Mouse (Mus musculus) embryonic facial prominence, embryonic 14.5 days (tissue): ENCODE data around the gene D2hgdh. TPM values are rescaled to one million over a fixed set of nuclear protein-coding genes. Genes with fewer than 3 reads are reported as not detected.

Source experiments
- ATAC-seq: fragments of 200-750 bp; cut with Nextera tagmentation; 2 replicates; pipeline ENCODE4 v1.8.0; 2017; ENCODE audit warnings: low read depth, moderate number of reproducible peaks, moderate TSS enrichment
- DNase-seq: peaks from one replicate; pipeline ENCODE4 v3.0.0-alpha.2; 2015; ENCODE audit warnings: low spot score
- H3K27ac ChIP-seq: fragments of 300-500 bp; sonication (generic); replicated peaks from 2 replicates; pipeline ENCODE4 v1.5.1; 2014; ENCODE audit warnings: low read depth, mild to moderate bottlenecking, low read length, moderate library complexity
- H3K27me3 ChIP-seq: fragments of 300-500 bp; sonication (generic); replicated peaks from 2 replicates; pipeline ENCODE4 v1.6.1; 2014; ENCODE audit warnings: low read length; ENCODE audit not compliant: control insufficient read depth, insufficient read depth
- H3K36me3 ChIP-seq: fragments of 300-500 bp; sonication (generic); 2 replicates; pipeline ENCODE4 v1.6.1; 2014; ENCODE audit warnings: low read length, mixed read lengths; ENCODE audit not compliant: control insufficient read depth, insufficient read depth
- H3K4me1 ChIP-seq: fragments of 300-500 bp; sonication (generic); 2 replicates; pipeline ENCODE4 v1.6.1; 2014; ENCODE audit warnings: antibody characterized with exemption, low read length; ENCODE audit not compliant: control insufficient read depth, insufficient read depth
- H3K4me2 ChIP-seq: fragments of 300-500 bp; sonication (generic); 2 replicates; pipeline ENCODE4 v1.6.1; 2014; ENCODE audit warnings: low read depth, mild to moderate bottlenecking, low read length, moderate library complexity, mixed read lengths
- H3K4me3 ChIP-seq: fragments of 300-500 bp; sonication (generic); 2 replicates; pipeline ENCODE4 v1.5.1; 2014; ENCODE audit warnings: low read depth, mild to moderate bottlenecking, low read length
- H3K9ac ChIP-seq: fragments of 300-500 bp; sonication (generic); 2 replicates; pipeline ENCODE4 v1.6.1; 2014; ENCODE audit warnings: low read depth, mild to moderate bottlenecking, low read length, moderate library complexity, mixed read lengths
- H3K9me3 ChIP-seq: fragments of 300-500 bp; sonication (generic); 2 replicates; pipeline ENCODE4 v1.6.1; 2016; ENCODE audit warnings: low read length; ENCODE audit not compliant: control insufficient read depth
- WGBS: fragments of 180-500 bp; shearing (Covaris S2); extraction: QIAGEN DNeasy Blood & Tissue Kit; methylation state at CpG from one replicate; pipeline ENCODE4 v1.1.7; 2014; 5-methylcytosine and 5-hydroxymethylcytosine counted together
- polyA plus RNA-seq: library from polyadenylated mRNA; unstranded; fragments of >200 nt; fragmentation: Nextera tagmentation; extraction: Ambion mirVana; gene quantifications from 2 replicates; pipeline ENCODE4 v1.2.1, GENCODE M21; 2014

Gene D2hgdh
- 10.7 and 14.3 TPM in 2 replicates for polyA plus RNA-seq

GRCm38 (mm10) chr1:93824609-93825008, at the start of gene D2hgdh:
TSS of gene D2hgdh (plus strand) at chr1:93824909.
- 9% methylated on average over 10 of the region's 10 CpGs for WGBS
- H3K9ac ChIP-seq: peak within 1 kb of the TSS; percentile 78
- DNase-seq (no peak), ATAC-seq (no peak)
- H3K27me3 ChIP-seq: no peaks in the 10 kb centered on the region
- H3K4me3 ChIP-seq: peak within 1 kb of the TSS; percentile 60
- 0 out of 2 replicates have a peak, but pooled peaks cover 4% of the 10 kb centered on the region for H3K4me1 ChIP-seq
- no peaks in the 10 kb centered on the region for H3K9me3 ChIP-seq
- peak within 1 kb of the TSS; percentile 95 for H3K27ac ChIP-seq
- peak within 1 kb of the TSS; percentile 72 for H3K4me2 ChIP-seq
- peaks cover 22% of the 10 kb centered on the region for H3K36me3 ChIP-seq

DNA sequence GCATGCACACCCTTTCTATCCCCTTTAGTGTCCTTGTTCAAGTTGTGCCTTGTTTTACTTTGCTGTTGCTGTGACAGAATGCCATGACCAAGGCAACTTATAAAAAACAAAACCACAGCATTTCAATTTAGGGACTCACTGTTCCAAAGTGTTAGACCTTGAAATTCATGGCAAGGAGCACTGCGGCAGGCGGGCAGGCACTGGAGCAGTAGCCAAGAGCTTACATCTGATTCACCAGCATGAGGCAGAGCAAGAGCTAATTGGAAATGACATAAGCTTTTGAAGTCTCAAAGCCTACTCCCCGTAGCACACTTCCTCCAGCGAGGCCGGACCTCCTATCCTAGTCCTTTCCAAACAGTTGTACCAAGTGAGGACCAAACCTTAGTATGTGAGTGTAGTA, 48.0 kb upstream of the D2hgdh start:
- Histone ChIP-seq H3K36me3 (peaks cover 79% of the 10 kb centered on the region), H3K4me2 (no peak overlapping the region), H3K9me3 (no peaks in the 10 kb centered on the region), H3K27ac (no peak overlapping the region), H3K4me1 (no peaks in the 10 kb centered on the region), H3K9ac (no peak overlapping the region), H3K27me3 (no peaks in the 10 kb centered on the region), H3K4me3 (no peak overlapping the region)
- no peak for ATAC-seq
- DNase-seq: no peak
- 77% methylated on average over 5 of the region's 5 CpGs for WGBS

DNA sequence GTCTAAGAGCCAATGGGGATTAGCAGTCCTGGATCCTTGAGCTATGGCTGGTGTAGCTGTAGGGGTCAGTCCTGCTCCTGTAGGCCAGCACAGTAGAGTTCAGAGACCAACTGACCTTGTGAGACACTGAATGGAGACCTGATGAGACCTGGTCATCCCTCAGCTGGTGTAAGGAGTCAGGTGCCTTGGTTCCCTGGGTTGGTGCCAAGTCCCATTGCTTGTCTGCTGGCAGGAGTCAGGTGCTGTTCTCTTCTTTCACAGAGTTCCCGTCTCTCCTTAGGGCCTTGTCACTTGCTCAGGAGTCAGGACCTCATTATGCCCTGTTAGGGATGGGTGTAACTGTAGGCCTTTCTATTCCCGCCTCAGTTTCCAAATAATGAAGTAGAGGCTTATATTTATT, 37.8 kb upstream of the D2hgdh start:
- no peaks in the 10 kb centered on the region for H3K4me1 ChIP-seq
- WGBS: 86% methylated on average over 2 of the region's 2 CpGs
- H3K27me3 ChIP-seq: no peaks in the 10 kb centered on the region
- ATAC-seq: peak; percentile 12; the same call in 1 of the 2 replicates
- peaks cover 87% of the 10 kb centered on the region for H3K36me3 ChIP-seq
- no peak for DNase-seq
- H3K9me3 ChIP-seq: no peaks in the 10 kb centered on the region
- no peak overlapping the region for H3K27ac ChIP-seq
- H3K4me3 ChIP-seq: no peak overlapping the region
- no peak overlapping the region for H3K4me2 ChIP-seq
- no peak overlapping the region for H3K9ac ChIP-seq

DNA sequence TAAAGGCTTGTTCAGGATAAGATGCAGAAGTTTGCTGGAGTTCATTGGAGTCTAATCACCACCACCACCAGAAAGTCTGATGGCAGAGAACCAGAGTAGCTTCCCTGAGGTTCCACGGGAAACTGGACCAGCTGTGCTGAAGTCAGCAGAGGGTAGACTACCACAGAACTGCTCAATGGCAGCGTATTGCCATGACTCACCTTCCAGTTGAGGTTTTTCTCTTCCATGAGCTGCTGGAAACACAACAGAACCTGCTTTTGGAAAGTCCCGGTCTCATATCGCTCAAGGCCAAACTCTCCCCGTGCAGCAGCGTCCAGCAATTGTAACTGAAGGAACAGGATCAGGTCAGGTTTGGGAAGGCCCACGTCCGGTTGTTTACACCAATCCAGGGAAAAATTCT, 30.2 kb upstream of the D2hgdh start:
- Histone ChIP-seq H3K27me3 (no peaks in the 10 kb centered on the region), H3K9me3 (no peaks in the 10 kb centered on the region), H3K27ac (no peak overlapping the region), H3K4me2 (no peak overlapping the region), H3K9ac (no peak overlapping the region), H3K36me3 (peaks cover 88% of the 10 kb centered on the region), H3K4me3 (no peak overlapping the region), H3K4me1 (no peaks in the 10 kb centered on the region)
- DNase-seq (no peak), ATAC-seq (no peak)
- WGBS: 92% methylated on average over 8 of the region's 8 CpGs

- Histone ChIP-seq H3K9ac (no peak overlapping the region), H3K4me2 (no peak overlapping the region)
Observed at GRCm38 (mm10) chr1:93795886-93796285, 28.8 kb upstream of the D2hgdh start.

DNA sequence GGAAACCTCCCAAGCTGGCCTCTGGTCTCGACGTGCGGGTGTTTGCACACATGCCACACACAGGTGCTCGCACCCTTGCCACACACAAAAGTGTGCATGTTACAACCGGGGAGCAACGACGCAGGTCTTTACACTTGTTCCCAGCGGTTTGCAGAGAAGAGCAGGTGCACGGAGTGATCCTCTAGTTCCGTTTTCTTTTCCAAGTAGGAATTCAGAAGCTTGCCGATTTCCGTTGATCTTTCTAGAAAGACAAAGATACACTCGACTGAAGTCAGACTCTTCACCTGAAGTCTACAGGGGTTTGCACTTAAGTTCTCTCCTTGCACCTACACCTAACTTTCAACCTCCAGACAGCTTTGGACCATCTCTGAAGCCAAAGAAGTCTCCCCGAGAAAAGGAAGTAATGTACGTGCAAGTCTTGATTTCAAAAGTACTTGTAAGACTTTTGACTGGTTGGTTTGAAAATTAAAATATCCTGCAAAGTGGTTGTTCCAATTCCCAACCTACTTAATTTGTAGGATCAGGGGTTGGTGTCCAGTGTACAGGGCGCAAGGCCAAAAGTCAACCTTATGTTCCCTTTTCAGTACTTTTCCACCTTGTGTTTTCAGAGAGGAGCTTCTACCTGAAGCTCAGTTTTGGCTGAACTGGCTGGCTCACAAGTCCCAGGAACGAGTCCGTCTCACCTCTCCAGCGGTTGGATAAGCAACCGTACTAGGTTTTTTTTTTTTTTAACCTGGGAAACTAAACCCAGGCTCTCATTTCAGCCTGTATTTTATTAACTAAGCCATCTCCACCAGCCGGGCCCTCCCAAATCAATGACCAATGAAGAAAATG, 23.8 kb upstream of the D2hgdh start:
- Histone ChIP-seq H3K27me3 (no peaks in the 10 kb centered on the region), H3K27ac (peak overlapping the region; percentile 89), H3K4me1 (peaks cover 14% of the 10 kb centered on the region), H3K9me3 (no peaks in the 10 kb centered on the region), H3K9ac (peak overlapping the region; percentile 84), H3K4me3 (peak overlapping the region; percentile 83), H3K36me3 (peaks cover 41% of the 10 kb centered on the region), H3K4me2 (peak overlapping the region; percentile 94)
- 73% methylated on average over 21 of the region's 21 CpGs for WGBS
- ATAC-seq (no peak), DNase-seq (no peak)

More at GRCm38 (mm10) chr1:93795886-93796285, 28.8 kb upstream of the D2hgdh start:
- peaks cover 86% of the 10 kb centered on the region for H3K36me3 ChIP-seq
- ATAC-seq (no peak), DNase-seq (no peak)
- no peak overlapping the region for H3K27ac ChIP-seq
- H3K4me1 ChIP-seq: peaks cover under 1% of the 10 kb centered on the region
- H3K9me3 ChIP-seq: no peaks in the 10 kb centered on the region
- no peak overlapping the region for H3K4me3 ChIP-seq
- WGBS: 87% methylated on average over 8 of the region's 8 CpGs
- H3K27me3 ChIP-seq: no peaks in the 10 kb centered on the region

DNA sequence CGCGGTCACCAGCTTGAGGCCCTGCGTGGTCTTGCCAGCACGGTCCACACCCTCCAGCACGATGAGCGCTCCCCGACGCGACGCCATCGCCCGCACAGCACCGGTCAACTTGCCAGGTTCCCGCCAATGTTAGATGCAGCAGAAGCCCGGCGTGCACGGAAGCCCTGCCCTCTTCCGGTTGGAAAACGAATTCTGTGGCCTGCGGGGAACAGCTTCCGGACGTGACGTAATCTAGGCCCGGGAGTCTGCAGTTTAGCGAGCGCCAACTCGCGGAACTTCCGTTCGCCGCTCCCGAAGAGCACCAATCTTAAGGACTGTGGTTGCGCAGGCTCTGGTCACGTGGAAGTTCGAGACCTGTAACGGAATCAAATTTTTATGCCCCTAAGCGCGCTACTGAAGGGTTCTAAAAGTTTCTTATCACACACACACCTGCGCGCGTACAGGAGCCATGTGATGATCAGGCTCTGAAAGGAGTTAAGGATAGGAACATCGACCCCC, 22.9 kb upstream of the D2hgdh start, which contains the start of gene Dtymk:
Gene Dtymk, minus strand, starts transcription at position 194 of the 498 bp plus-strand sequence.
- H3K27ac ChIP-seq: peak within 1 kb of the TSS; percentile 89
- peak; percentile 99 for DNase-seq
- peaks cover 14% of the 10 kb centered on the region for H3K4me1 ChIP-seq
- H3K9ac ChIP-seq: peak within 1 kb of the TSS; percentile 84
- WGBS: under 1% methylated on average over 33 of the region's 42 CpGs
- H3K4me2 ChIP-seq: peak within 1 kb of the TSS; percentile 94
- peak within 1 kb of the TSS; percentile 83 for H3K4me3 ChIP-seq
- H3K27me3 ChIP-seq: no peaks in the 10 kb centered on the region
- peak; percentile 66 for ATAC-seq
- H3K36me3 ChIP-seq: peaks cover 50% of the 10 kb centered on the region
- H3K9me3 ChIP-seq: no peaks in the 10 kb centered on the region

DNA sequence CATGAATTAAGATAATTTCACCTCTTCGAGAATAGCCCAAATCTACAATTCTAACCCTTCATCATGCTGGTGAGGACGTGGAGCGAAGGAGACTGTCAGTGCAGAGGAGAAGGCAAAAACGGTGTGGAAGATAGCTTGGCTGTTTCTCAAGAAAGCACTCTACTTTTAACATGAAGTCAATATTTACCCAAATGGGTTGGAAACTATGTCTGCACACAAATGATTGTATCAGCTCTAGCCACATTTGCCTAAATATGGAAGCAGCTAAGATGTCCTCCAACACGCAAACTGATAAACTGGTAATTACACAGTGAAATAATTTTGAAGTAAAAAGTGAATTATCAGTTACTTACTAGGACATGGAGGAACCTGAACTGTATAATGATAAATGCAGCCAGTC, 21.9 kb upstream of the D2hgdh start:
- Histone ChIP-seq H3K4me2 (peak overlapping the region; percentile 94), H3K9me3 (no peaks in the 10 kb centered on the region), H3K9ac (no peak overlapping the region), H3K4me3 (peak overlapping the region; percentile 80), H3K4me1 (peaks cover 14% of the 10 kb centered on the region), H3K27ac (peak overlapping the region; percentile 97), H3K36me3 (peaks cover 46% of the 10 kb centered on the region), H3K27me3 (no peaks in the 10 kb centered on the region)
- ATAC-seq: no peak
- DNase-seq: no peak
- WGBS: 88% methylated on average over 5 of the region's 5 CpGs
